In the genomic region with DNA sequence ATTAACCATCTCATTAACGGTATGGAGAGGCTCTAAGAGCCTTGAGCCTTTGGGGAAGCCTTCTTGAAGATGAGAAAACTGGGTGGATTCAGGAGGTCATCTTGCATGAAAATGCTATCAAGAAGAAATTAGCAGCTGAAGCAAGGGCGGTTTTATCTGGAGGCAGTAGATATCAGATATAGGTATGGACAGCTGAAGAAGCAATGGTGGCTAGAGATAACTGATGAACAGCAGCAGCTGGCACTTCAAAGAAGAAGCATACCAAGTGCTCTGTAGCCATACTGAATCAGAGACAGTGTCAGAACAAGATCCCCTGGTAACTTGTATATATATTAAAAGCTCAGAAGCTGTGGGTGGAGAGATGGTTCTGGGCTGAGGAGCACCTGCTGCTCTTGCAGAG, we compare ENCODE assay signal across 28 mouse cellular contexts.
DNase-seq lines count a peak whose midpoint lies in the region; ATAC-seq and TF ChIP-seq lines count a peak whose summit lies in the region.
"Had no signal": no experiment of that assay in that cellular context is flagged by ENCODE, and none has a peak within 500 bp of the region (broad histone marks: within the 10 kb centered on the region; RNA-seq: fewer than 3 reads in every experiment).

No protein-coding gene starts in this region.

- peak; percentile 80 for ATAC-seq in liver, embryonic 11.5 days (replicated peaks; ENCODE audit: low FRiP score)
- peak; percentile 79 for ATAC-seq in liver, embryonic 13.5 days (ENCODE audit: low read depth)
- ATAC-seq in megakaryocyte progenitor cell, adult 5-6 weeks (replicated peaks; ENCODE audit: poor library complexity) = peak; percentile 56
- no peak for ATAC-seq in forebrain, embryonic 16.5 days
- ATAC-seq in midbrain, postnatal 0 days (ENCODE audit: low FRiP score) = no peak
- ATAC-seq: forebrain, embryonic 14.5 days; hindbrain, embryonic 16.5 days; intestine, embryonic 15.5 days had no signal

- H3K36me3 ChIP-seq in liver, embryonic 11.5 days (ENCODE audit: control insufficient read depth, insufficient read depth, low read length) = no peaks in the 10 kb centered on the region
- no peaks in the 10 kb centered on the region for H3K36me3 ChIP-seq in liver, embryonic 13.5 days
- no peaks in the 10 kb centered on the region for H3K36me3 ChIP-seq in forebrain, embryonic 16.5 days (ENCODE audit: control insufficient read depth, insufficient read depth)
- H3K36me3 ChIP-seq in midbrain, postnatal 0 days (ENCODE audit: insufficient read depth, low read length) = no peaks in the 10 kb centered on the region
- H3K36me3 ChIP-seq: embryonic facial prominence, embryonic 15.5 days; heart, embryonic 15.5 days; intestine, embryonic 15.5 days; limb, embryonic 10.5 days; limb, embryonic 15.5 days; lung, embryonic 15.5 days; midbrain, embryonic 12.5 days; neural tube, embryonic 15.5 days; stomach, embryonic 15.5 days had no signal

- H3K4me2 ChIP-seq in liver, embryonic 11.5 days = no peak overlapping the region
- H3K4me2 ChIP-seq in liver, embryonic 13.5 days = 0 out of 2 replicates have a peak overlapping the region, but pooled peaks have one; percentile 6
- H3K4me2 ChIP-seq in forebrain, embryonic 16.5 days (ENCODE audit: low read length) = no peak overlapping the region
- H3K4me2 ChIP-seq in midbrain, postnatal 0 days (ENCODE audit: low read depth, low read length, poor library complexity, severe bottlenecking) = no peak overlapping the region
- H3K4me2 ChIP-seq: embryonic facial prominence, embryonic 15.5 days; heart, embryonic 15.5 days; intestine, embryonic 15.5 days; limb, embryonic 15.5 days; lung, embryonic 15.5 days; midbrain, embryonic 12.5 days; neural tube, embryonic 15.5 days; stomach, embryonic 15.5 days had no signal

- H3K27ac ChIP-seq in liver, embryonic 11.5 days (ENCODE audit: low read depth, low read length) = no peak overlapping the region
- H3K27ac ChIP-seq in liver, embryonic 13.5 days = no peak overlapping the region
- no peak overlapping the region for H3K27ac ChIP-seq in forebrain, embryonic 16.5 days (ENCODE audit: low read length)
- no peak overlapping the region for H3K27ac ChIP-seq in midbrain, postnatal 0 days (ENCODE audit: low read depth, low read length)
- H3K27ac ChIP-seq: embryonic facial prominence, embryonic 15.5 days; heart, embryonic 15.5 days; intestine, embryonic 15.5 days; kidney, postnatal 0 days; limb, embryonic 10.5 days; limb, embryonic 15.5 days; lung, embryonic 15.5 days; midbrain, embryonic 12.5 days; neural tube, embryonic 15.5 days; stomach, embryonic 15.5 days had no signal

- H3K4me1 ChIP-seq in liver, embryonic 11.5 days (replicated peaks; ENCODE audit: control insufficient read depth, insufficient read depth, low read length) = no peaks in the 10 kb centered on the region
- peaks cover 26% of the 10 kb centered on the region for H3K4me1 ChIP-seq in liver, embryonic 13.5 days (replicated peaks)
- H3K4me1 ChIP-seq in forebrain, embryonic 16.5 days (replicated peaks; ENCODE audit: control insufficient read depth, insufficient read depth, low read length) = no peaks in the 10 kb centered on the region
- no peaks in the 10 kb centered on the region for H3K4me1 ChIP-seq in midbrain, postnatal 0 days (ENCODE audit: insufficient read depth, low read length)
- H3K4me1 ChIP-seq: embryonic facial prominence, embryonic 15.5 days; heart, embryonic 15.5 days; intestine, embryonic 15.5 days; limb, embryonic 10.5 days; limb, embryonic 15.5 days; lung, embryonic 15.5 days; midbrain, embryonic 12.5 days; neural tube, embryonic 15.5 days; stomach, embryonic 15.5 days had no signal

- H3K9me3 ChIP-seq in liver, embryonic 11.5 days (ENCODE audit: control insufficient read depth, low read length) = no peaks in the 10 kb centered on the region
- no peaks in the 10 kb centered on the region for H3K9me3 ChIP-seq in liver, embryonic 13.5 days (replicated peaks)
- H3K9me3 ChIP-seq in forebrain, embryonic 16.5 days (ENCODE audit: control insufficient read depth, low read length) = no peaks in the 10 kb centered on the region
- no peaks in the 10 kb centered on the region for H3K9me3 ChIP-seq in midbrain, postnatal 0 days (ENCODE audit: low read length)
- H3K9me3 ChIP-seq: embryonic facial prominence, embryonic 15.5 days; heart, embryonic 15.5 days; intestine, embryonic 15.5 days; limb, embryonic 10.5 days; limb, embryonic 15.5 days; lung, embryonic 15.5 days; midbrain, embryonic 12.5 days; neural tube, embryonic 15.5 days; stomach, embryonic 15.5 days had no signal

- no peak overlapping the region for H3K9ac ChIP-seq in liver, embryonic 11.5 days (ENCODE audit: low read depth, low read length)
- H3K9ac ChIP-seq in liver, embryonic 13.5 days = no peak overlapping the region
- H3K9ac ChIP-seq in forebrain, embryonic 16.5 days (replicated peaks; ENCODE audit: low read depth, low read length) = no peak overlapping the region
- no peak overlapping the region for H3K9ac ChIP-seq in midbrain, postnatal 0 days (replicated peaks; ENCODE audit: low read length, poor library complexity, severe bottlenecking)
- H3K9ac ChIP-seq: embryonic facial prominence, embryonic 15.5 days; heart, embryonic 15.5 days; intestine, embryonic 15.5 days; limb, embryonic 15.5 days; lung, embryonic 15.5 days; midbrain, embryonic 12.5 days; neural tube, embryonic 15.5 days; stomach, embryonic 15.5 days had no signal

- TF ChIP-seq CTCF in midbrain, postnatal 0 days (IDR thresholded peaks at IDR 0.05) = no peak

- no peak for DNase-seq in liver, embryonic 11.5 days (ENCODE audit: low spot score)
- DNase-seq in liver = no peak
- peak; percentile 22 for DNase-seq in liver, embryonic 13.5 days
- DNase-seq in frontal cortex, postnatal 36 days (ENCODE audit: low spot score in 2 of 2) = no peak
- no peak for DNase-seq in midbrain, postnatal 0 days (ENCODE audit: low spot score)
- DNase-seq: adrenal gland, postnatal 14 days; cerebellum, adult 18-20 months; cerebellum, postnatal 10 days; gastrocnemius, postnatal 14 days; kidney, adult 8-10 months; kidney, postnatal 4 days; retina, postnatal 1 day; right cerebral cortex, postnatal 14 days; thymus, postnatal 25 days had no signal

- no peaks in the 10 kb centered on the region for H3K27me3 ChIP-seq in liver, embryonic 11.5 days (replicated peaks; ENCODE audit: control insufficient read depth, insufficient read depth, low read length)
- no peaks in the 10 kb centered on the region for H3K27me3 ChIP-seq in liver, embryonic 13.5 days
- H3K27me3 ChIP-seq in forebrain, embryonic 16.5 days (replicated peaks; ENCODE audit: control insufficient read depth, insufficient read depth, low read length) = no peaks in the 10 kb centered on the region
- no peaks in the 10 kb centered on the region for H3K27me3 ChIP-seq in midbrain, postnatal 0 days (ENCODE audit: insufficient read depth, low read length)
- H3K27me3 ChIP-seq: embryonic facial prominence, embryonic 15.5 days; heart, embryonic 15.5 days; intestine, embryonic 15.5 days; limb, embryonic 15.5 days; lung, embryonic 15.5 days; midbrain, embryonic 12.5 days; neural tube, embryonic 15.5 days; stomach, embryonic 15.5 days had no signal

- WGBS in liver, embryonic 11.5 days = 53% methylated on average over 2 of the region's 2 CpGs
- 32% methylated on average over 2 of the region's 2 CpGs for WGBS in liver, embryonic 13.5 days (ENCODE audit: insufficient replicate concordance)
- WGBS in forebrain, embryonic 16.5 days = 67% methylated on average over 2 of the region's 2 CpGs
- WGBS in midbrain, postnatal 0 days = 76% methylated on average over 2 of the region's 2 CpGs

- H3K4me3 ChIP-seq in liver, embryonic 11.5 days (ENCODE audit: low read depth, low read length) = no peak overlapping the region
- no peak overlapping the region for H3K4me3 ChIP-seq in liver, embryonic 13.5 days (replicated peaks)
- no peak overlapping the region for H3K4me3 ChIP-seq in forebrain, embryonic 16.5 days (replicated peaks; ENCODE audit: low read length)
- no peak overlapping the region for H3K4me3 ChIP-seq in midbrain, postnatal 0 days (ENCODE audit: low read depth, low read length)
- H3K4me3 ChIP-seq: embryonic facial prominence, embryonic 15.5 days; heart, embryonic 15.5 days; intestine, embryonic 15.5 days; limb, embryonic 10.5 days; limb, embryonic 15.5 days; lung, embryonic 15.5 days; midbrain, embryonic 12.5 days; neural tube, embryonic 15.5 days; stomach, embryonic 15.5 days had no signal

Comparison
In these comparisons a context has a peak if more than half of its experiments do, and no peak if none do; other contexts are left out.
1. ATAC-seq: peak in liver, embryonic 11.5 days (single experiment), liver, embryonic 13.5 days (single experiment) and megakaryocyte progenitor cell, adult 5-6 weeks (single experiment); none in forebrain, embryonic 16.5 days (single experiment) and midbrain, postnatal 0 days (single experiment).